ENCODE assay signal across 22 mouse cellular contexts in genomic region chr5:4986181-4986580, GRCm38 (mm10).
DNase-seq lines count a peak whose midpoint lies in the region; ATAC-seq lines count a peak whose summit lies in the region.
"Had no signal": no experiment of that assay in that cellular context is flagged by ENCODE, and none has a peak within 500 bp of the region (broad histone marks: within the 10 kb centered on the region; RNA-seq: fewer than 3 reads in every experiment).

No protein-coding gene starts in this region.

- no peak overlapping the region for H3K4me3 ChIP-seq in forebrain, embryonic 14.5 days (ENCODE audit: low read depth, low read length)
- H3K4me3 ChIP-seq in forebrain, embryonic 11.5 days (ENCODE audit: low read depth, low read length) = no peak overlapping the region
- no peak overlapping the region for H3K4me3 ChIP-seq in midbrain, embryonic 11.5 days (ENCODE audit: low read depth, low read length)
- H3K4me3 ChIP-seq in midbrain, embryonic 15.5 days = no peak overlapping the region
- H3K4me3 ChIP-seq in midbrain, embryonic 12.5 days = no peak overlapping the region
- H3K4me3 ChIP-seq in midbrain, embryonic 13.5 days (replicated peaks) = no peak overlapping the region
- H3K4me3 ChIP-seq in midbrain, embryonic 14.5 days (replicated peaks; ENCODE audit: low read depth, low read length) = no peak overlapping the region
- no peak overlapping the region for H3K4me3 ChIP-seq in midbrain, embryonic 10.5 days

- no peaks in the 10 kb centered on the region for H3K9me3 ChIP-seq in forebrain, embryonic 14.5 days (replicated peaks; ENCODE audit: control insufficient read depth, low read length)
- no peaks in the 10 kb centered on the region for H3K9me3 ChIP-seq in forebrain, embryonic 11.5 days (ENCODE audit: control insufficient read depth, low read length)
- no peaks in the 10 kb centered on the region for H3K9me3 ChIP-seq in midbrain, embryonic 11.5 days (ENCODE audit: control insufficient read depth, low read length)
- H3K9me3 ChIP-seq in midbrain, embryonic 15.5 days = no peaks in the 10 kb centered on the region
- H3K9me3 ChIP-seq in midbrain, embryonic 12.5 days = no peaks in the 10 kb centered on the region
- H3K9me3 ChIP-seq in midbrain, embryonic 13.5 days = no peaks in the 10 kb centered on the region
- no peaks in the 10 kb centered on the region for H3K9me3 ChIP-seq in midbrain, embryonic 14.5 days (ENCODE audit: control insufficient read depth, low read length)
- H3K9me3 ChIP-seq in midbrain, embryonic 10.5 days (replicated peaks) = no peaks in the 10 kb centered on the region
- H3K9me3 ChIP-seq: G1E had no signal

- H3K9ac ChIP-seq in forebrain, embryonic 14.5 days (ENCODE audit: low read length) = no peak overlapping the region
- H3K9ac ChIP-seq in forebrain, embryonic 11.5 days (ENCODE audit: low read length) = no peak overlapping the region
- H3K9ac ChIP-seq in midbrain, embryonic 11.5 days (ENCODE audit: low read length) = no peak overlapping the region
- no peak overlapping the region for H3K9ac ChIP-seq in midbrain, embryonic 15.5 days
- no peak overlapping the region for H3K9ac ChIP-seq in midbrain, embryonic 12.5 days (replicated peaks)
- H3K9ac ChIP-seq in midbrain, embryonic 13.5 days (replicated peaks) = no peak overlapping the region
- H3K9ac ChIP-seq in midbrain, embryonic 14.5 days (replicated peaks; ENCODE audit: low read length) = no peak overlapping the region

- WGBS in forebrain, embryonic 14.5 days = 81% methylated on average over 2 of the region's 2 CpGs
- 71% methylated on average over 2 of the region's 2 CpGs for WGBS in forebrain, embryonic 11.5 days
- WGBS in midbrain, embryonic 11.5 days = 77% methylated on average over 2 of the region's 2 CpGs
- WGBS in midbrain, embryonic 15.5 days = 64% methylated on average over 2 of the region's 2 CpGs
- 73% methylated on average over 2 of the region's 2 CpGs for WGBS in midbrain, embryonic 12.5 days
- 71% methylated on average over 2 of the region's 2 CpGs for WGBS in midbrain, embryonic 13.5 days
- 67% methylated on average over 2 of the region's 2 CpGs for WGBS in midbrain, embryonic 14.5 days
- whole genome bisulfite sequencing in midbrain, embryonic 10.5 days = 83% methylated on average over 2 of the region's 2 CpGs

- no peaks in the 10 kb centered on the region for H3K27me3 ChIP-seq in forebrain, embryonic 14.5 days (replicated peaks; ENCODE audit: control insufficient read depth, insufficient read depth, low read length)
- no peaks in the 10 kb centered on the region for H3K27me3 ChIP-seq in forebrain, embryonic 11.5 days (ENCODE audit: control insufficient read depth, insufficient read depth, low read length)
- no peaks in the 10 kb centered on the region for H3K27me3 ChIP-seq in midbrain, embryonic 11.5 days (ENCODE audit: control insufficient read depth, insufficient read depth, low read length)
- H3K27me3 ChIP-seq in midbrain, embryonic 15.5 days (replicated peaks) = no peaks in the 10 kb centered on the region
- H3K27me3 ChIP-seq in midbrain, embryonic 12.5 days = no peaks in the 10 kb centered on the region
- H3K27me3 ChIP-seq in midbrain, embryonic 13.5 days = no peaks in the 10 kb centered on the region
- no peaks in the 10 kb centered on the region for H3K27me3 ChIP-seq in midbrain, embryonic 14.5 days (ENCODE audit: control insufficient read depth, insufficient read depth, low read length)
- H3K27me3 ChIP-seq in midbrain, embryonic 10.5 days (ENCODE audit: low read depth, poor library complexity, severe bottlenecking) = no peaks in the 10 kb centered on the region
- H3K27me3 ChIP-seq: CH12.LX, Patski had no signal

- no peak overlapping the region for H3K27ac ChIP-seq in forebrain, embryonic 14.5 days (ENCODE audit: low read depth, low read length)
- H3K27ac ChIP-seq in forebrain, embryonic 11.5 days (ENCODE audit: low read depth, low read length) = no peak overlapping the region
- H3K27ac ChIP-seq in midbrain, embryonic 11.5 days (ENCODE audit: low read depth, low read length) = no peak overlapping the region
- no peak overlapping the region for H3K27ac ChIP-seq in midbrain, embryonic 15.5 days
- no peak overlapping the region for H3K27ac ChIP-seq in midbrain, embryonic 12.5 days (replicated peaks)
- H3K27ac ChIP-seq in midbrain, embryonic 13.5 days = no peak overlapping the region
- no peak overlapping the region for H3K27ac ChIP-seq in midbrain, embryonic 14.5 days (replicated peaks; ENCODE audit: low read depth, low read length)
- no peak overlapping the region for H3K27ac ChIP-seq in midbrain, embryonic 10.5 days (replicated peaks)

- no peak for ATAC-seq in forebrain, embryonic 14.5 days
- no peak for ATAC-seq in forebrain, embryonic 11.5 days (replicated peaks; ENCODE audit: low FRiP score)
- ATAC-seq in midbrain, embryonic 11.5 days (ENCODE audit: low FRiP score) = peak; percentile 59; the same call in 1 of the 2 replicates
- ATAC-seq in midbrain, embryonic 15.5 days (replicated peaks) = no peak
- ATAC-seq in midbrain, embryonic 12.5 days (ENCODE audit: low FRiP score, low read depth) = 0 out of 2 replicates have a peak, but pooled peaks have one; percentile 52
- no peak for ATAC-seq in midbrain, embryonic 13.5 days
- ATAC-seq in midbrain, embryonic 14.5 days (ENCODE audit: low FRiP score, low TSS enrichment) = no peak
- ATAC-seq: activated CD4-positive, CD25-positive, alpha-beta regulatory T cell, adult 4 months; CD4-positive, CD25-positive, alpha-beta regulatory T cell, adult 4 months; Patski had no signal

- H3K4me1 ChIP-seq in forebrain, embryonic 14.5 days (ENCODE audit: control insufficient read depth, insufficient read depth, low read length) = peaks cover 2% of the 10 kb centered on the region; the same call in 1 of the 2 replicates
- H3K4me1 ChIP-seq in forebrain, embryonic 11.5 days (replicated peaks; ENCODE audit: control insufficient read depth, insufficient read depth, low read length) = peaks cover 2% of the 10 kb centered on the region; the same call in 1 of the 2 replicates
- H3K4me1 ChIP-seq in midbrain, embryonic 11.5 days (ENCODE audit: control insufficient read depth, insufficient read depth, low read length) = no peaks in the 10 kb centered on the region
- H3K4me1 ChIP-seq in midbrain, embryonic 15.5 days = no peaks in the 10 kb centered on the region
- peaks cover 5% of the 10 kb centered on the region; the same call in 1 of the 2 replicates for H3K4me1 ChIP-seq in midbrain, embryonic 12.5 days
- H3K4me1 ChIP-seq in midbrain, embryonic 13.5 days (replicated peaks) = peaks cover 10% of the 10 kb centered on the region
- H3K4me1 ChIP-seq in midbrain, embryonic 14.5 days (ENCODE audit: control insufficient read depth, insufficient read depth, low read length) = no peaks in the 10 kb centered on the region
- peaks cover 5% of the 10 kb centered on the region; the same call in 1 of the 2 replicates for H3K4me1 ChIP-seq in midbrain, embryonic 10.5 days

- no peaks in the 10 kb centered on the region for H3K36me3 ChIP-seq in forebrain, embryonic 14.5 days (ENCODE audit: control insufficient read depth, insufficient read depth, low read length)
- H3K36me3 ChIP-seq in forebrain, embryonic 11.5 days (ENCODE audit: control insufficient read depth, insufficient read depth, low read length) = no peaks in the 10 kb centered on the region
- H3K36me3 ChIP-seq in midbrain, embryonic 11.5 days (ENCODE audit: control insufficient read depth, insufficient read depth, low read length) = no peaks in the 10 kb centered on the region
- no peaks in the 10 kb centered on the region for H3K36me3 ChIP-seq in midbrain, embryonic 15.5 days (replicated peaks)
- no peaks in the 10 kb centered on the region for H3K36me3 ChIP-seq in midbrain, embryonic 12.5 days
- H3K36me3 ChIP-seq in midbrain, embryonic 13.5 days = no peaks in the 10 kb centered on the region
- H3K36me3 ChIP-seq in midbrain, embryonic 14.5 days (ENCODE audit: control insufficient read depth, insufficient read depth, low read length) = no peaks in the 10 kb centered on the region
- no peaks in the 10 kb centered on the region for H3K36me3 ChIP-seq in midbrain, embryonic 10.5 days
- H3K36me3 ChIP-seq: G1E had no signal

- no peak overlapping the region for H3K4me2 ChIP-seq in forebrain, embryonic 14.5 days (ENCODE audit: low read length)
- H3K4me2 ChIP-seq in forebrain, embryonic 11.5 days (ENCODE audit: low read depth, low read length, severe bottlenecking) = no peak overlapping the region
- H3K4me2 ChIP-seq in midbrain, embryonic 11.5 days = no peak overlapping the region
- no peak overlapping the region for H3K4me2 ChIP-seq in midbrain, embryonic 15.5 days
- no peak overlapping the region for H3K4me2 ChIP-seq in midbrain, embryonic 12.5 days (replicated peaks)
- no peak overlapping the region for H3K4me2 ChIP-seq in midbrain, embryonic 13.5 days (replicated peaks)
- H3K4me2 ChIP-seq in midbrain, embryonic 14.5 days (ENCODE audit: low read length) = no peak overlapping the region

- DNase-seq in forebrain, embryonic 14.5 days (ENCODE audit: low spot score) = peak; percentile 19
- DNase-seq in forebrain, embryonic 11.5 days (ENCODE audit: low spot score) = no peak
- DNase-seq in midbrain, embryonic 11.5 days (ENCODE audit: low spot score, missing footprints) = no peak
- peak; percentile 26 for DNase-seq in midbrain, embryonic 14.5 days
- no peak for DNase-seq in midbrain, embryonic 10.5 days (ENCODE audit: low spot score)
- DNase-seq: adrenal gland, adult 2 months; adrenal gland, adult 8-10 months; adrenal gland, postnatal 10 days; adrenal gland, postnatal 14 days; adrenal gland, postnatal 25 days; adrenal gland, postnatal 36 days; B cell, adult 2 months; cerebellum, adult 11 months; cerebellum, adult 11-12 months had no signal

Comparison
In these comparisons a context has a peak if more than half of its experiments do, and no peak if none do; other contexts are left out.
1. ATAC-seq: peak in midbrain, embryonic 11.5 days (single experiment) and midbrain, embryonic 12.5 days (single experiment); none in forebrain, embryonic 14.5 days (single experiment), forebrain, embryonic 11.5 days (single experiment), midbrain, embryonic 15.5 days (single experiment), midbrain, embryonic 13.5 days (single experiment) and midbrain, embryonic 14.5 days (single experiment).
2. DNase-seq: peak in forebrain, embryonic 14.5 days (single experiment) and midbrain, embryonic 14.5 days (single experiment); none in forebrain, embryonic 11.5 days (single experiment), midbrain, embryonic 11.5 days (single experiment) and midbrain, embryonic 10.5 days (single experiment).